Mouse (Mus musculus): ENCODE measurements around the gene Hist2h2ab. TPM values are rescaled to one million over a fixed set of nuclear protein-coding genes. Genes with fewer than 3 reads are reported as not detected.
A peak's percentile ranks its signal among the peaks of the same experiment; 100 is the strongest.
"Not testable (repeated sequence)": the region's sequence is repeated elsewhere in the genome, so short reads cannot be mapped to it uniquely, and the experiment has no call there.

The Hist2h2ab gene
- total RNA-seq, 2 experiments from 2014 or later, result 10.0 to 11.1 TPM

DNA sequence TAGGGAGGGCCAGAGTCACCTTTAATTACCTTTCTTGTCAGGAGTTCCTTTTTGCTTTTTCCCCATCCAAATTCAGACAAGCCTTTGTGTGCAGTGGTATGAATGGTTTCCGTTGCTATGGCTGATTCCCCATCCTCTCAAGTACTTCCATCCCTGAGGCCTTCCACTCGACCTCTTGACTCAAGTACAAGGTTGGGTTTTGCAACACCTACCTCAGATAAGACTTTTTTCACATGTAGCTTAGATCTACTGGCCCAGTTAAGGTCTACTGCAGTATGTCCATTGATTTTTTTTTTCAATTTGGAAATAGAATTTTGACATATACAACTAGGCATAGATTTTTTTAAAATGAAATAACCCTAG is 12.1 kb downstream of the Hist2h2ab start:
- intact Hi-C loops (cut with DNase I), result no loop called here

DNA sequence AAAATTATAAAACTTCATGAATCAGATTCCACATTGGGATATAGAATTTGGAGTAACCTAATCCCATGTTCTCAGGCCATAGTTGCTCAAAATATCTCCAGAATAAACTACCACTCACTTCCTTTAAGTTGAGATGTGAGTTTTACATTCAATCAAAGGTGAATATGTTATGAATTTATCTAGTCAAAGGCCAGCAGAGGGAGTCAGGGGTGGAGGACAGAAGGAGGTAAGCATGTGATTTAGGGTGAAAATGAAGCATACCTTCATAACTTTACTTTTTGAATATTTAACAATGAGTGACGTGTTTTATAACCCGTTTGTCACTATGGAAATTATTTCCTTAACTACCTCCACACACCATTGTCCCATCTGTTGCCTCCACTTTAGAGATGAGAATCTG is 15.2 kb downstream of the Hist2h2ab start:
- DNase-seq (ENCODE audit: low spot score in 2 of 2), result no peak
- intact Hi-C loops (cut with DNase I), result no loop called here

More for the DNA sequence above, 12.1 kb downstream of the Hist2h2ab start:
- DNase-seq (ENCODE audit: low spot score in 2 of 2), result no peak

DNA sequence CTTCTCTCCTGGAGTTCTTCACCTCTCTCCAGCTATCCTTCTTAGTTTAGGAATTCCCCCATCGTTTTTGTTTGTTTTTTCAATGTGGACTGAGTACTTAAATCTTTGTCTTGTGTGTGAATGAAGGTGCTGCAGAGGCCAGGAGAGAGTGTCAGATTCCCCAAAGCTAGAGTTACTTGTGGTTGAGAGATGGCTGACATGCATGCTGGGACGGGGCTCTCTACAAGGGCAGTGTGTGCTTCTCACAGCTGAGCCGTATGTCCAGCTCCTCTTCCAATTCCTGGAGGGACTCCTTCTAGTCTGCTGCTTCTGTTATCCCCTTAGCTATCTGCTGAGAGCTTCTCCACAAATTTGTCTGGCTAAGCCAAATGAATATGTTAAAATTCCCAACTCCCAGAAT is 16.2 kb downstream of the Hist2h2ab start:
- intact Hi-C loops (cut with DNase I), result no loop called here
- DNase-seq (ENCODE audit: low spot score in 2 of 2), result no peak

DNA sequence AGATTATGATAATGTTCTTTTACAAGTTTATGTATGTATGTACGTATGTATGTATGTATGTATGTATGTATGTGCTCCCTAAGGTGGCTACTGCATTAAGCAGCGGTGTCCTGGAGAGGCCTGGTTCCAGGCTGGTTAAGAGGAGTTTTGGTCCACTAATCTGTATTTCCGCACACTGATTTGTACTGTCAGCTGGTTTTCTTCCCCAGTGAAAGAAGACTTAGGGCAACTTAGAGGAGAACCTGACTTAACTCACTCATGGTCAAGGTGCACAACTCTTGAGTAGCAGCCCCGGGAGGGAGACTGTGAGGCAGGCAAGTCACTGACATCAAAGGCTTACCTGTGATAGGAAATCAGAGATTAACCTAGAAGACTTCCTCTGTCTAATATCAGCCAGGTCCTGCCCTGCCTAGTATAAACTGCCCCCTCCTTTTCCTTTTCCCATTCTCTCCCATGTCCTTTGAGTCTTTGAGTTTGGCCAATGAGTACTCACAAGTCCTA is 17.2 kb downstream of the Hist2h2ab start:
- intact Hi-C loops (cut with DNase I), result no loop called here
- DNase-seq (ENCODE audit: low spot score in 2 of 2), result no peak

DNA sequence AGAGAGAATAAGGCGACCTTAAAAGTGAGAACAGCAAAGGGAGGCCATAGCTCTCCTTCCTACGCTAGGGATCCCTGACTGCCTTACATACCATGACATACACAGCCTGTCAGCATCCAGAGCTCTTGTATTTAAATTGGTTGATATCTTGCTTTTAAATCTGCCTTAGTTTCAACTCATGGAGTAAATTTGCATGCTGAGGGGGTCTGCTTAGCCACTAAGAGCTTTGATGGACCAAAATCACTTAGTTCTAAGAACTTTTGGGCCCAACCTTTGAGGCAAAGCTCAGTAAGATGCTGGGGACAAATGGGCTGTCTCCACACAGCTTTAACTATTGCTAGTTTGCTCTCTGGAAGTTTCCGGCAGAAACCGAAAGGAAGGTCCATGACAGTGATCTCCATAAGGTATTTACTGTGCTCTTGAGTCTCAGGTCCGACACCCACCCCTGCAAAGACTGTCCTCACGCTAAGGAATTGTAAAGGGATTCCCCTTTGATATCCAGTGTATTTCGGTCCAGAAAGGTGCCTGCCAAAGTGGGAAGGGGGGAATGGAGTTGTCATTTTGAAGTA is 17.8 kb downstream of the Hist2h2ab start:
- DNase-seq (ENCODE audit: low spot score in 2 of 2), result no peak
- intact Hi-C loops (cut with DNase I), result no loop called here

DNA sequence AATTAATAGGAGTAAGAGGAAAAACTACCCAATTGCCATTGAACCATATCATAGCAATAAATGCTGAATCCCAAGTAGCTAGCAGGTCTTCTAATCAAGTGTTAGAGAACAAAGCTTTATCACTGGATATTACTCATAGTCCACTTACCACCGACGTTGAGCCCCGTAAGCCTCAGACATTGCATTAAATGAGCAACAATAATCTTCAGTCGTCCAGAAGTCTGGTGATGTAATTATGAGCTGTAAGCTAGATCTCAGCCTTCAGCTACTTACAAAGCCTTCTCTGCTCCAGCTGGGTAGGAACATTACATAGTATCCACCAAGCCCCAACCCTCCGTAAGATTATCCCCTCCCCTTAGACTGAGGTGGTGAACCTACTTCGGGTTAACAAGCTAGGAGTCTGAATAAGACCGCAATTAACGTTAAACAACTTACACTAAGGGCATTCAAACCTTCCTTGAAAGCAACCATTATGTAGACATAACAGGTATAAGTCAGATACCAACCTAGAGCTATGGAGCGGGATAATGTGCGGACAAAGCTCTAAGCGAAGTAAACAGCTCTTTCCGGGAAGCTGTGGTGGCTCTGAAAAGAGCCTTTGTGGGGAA is 18.3 kb downstream of the Hist2h2ab start:
- intact Hi-C loops (cut with DNase I), result no loop called here
- no peak for DNase-seq (ENCODE audit: low spot score in 2 of 2)

DNA sequence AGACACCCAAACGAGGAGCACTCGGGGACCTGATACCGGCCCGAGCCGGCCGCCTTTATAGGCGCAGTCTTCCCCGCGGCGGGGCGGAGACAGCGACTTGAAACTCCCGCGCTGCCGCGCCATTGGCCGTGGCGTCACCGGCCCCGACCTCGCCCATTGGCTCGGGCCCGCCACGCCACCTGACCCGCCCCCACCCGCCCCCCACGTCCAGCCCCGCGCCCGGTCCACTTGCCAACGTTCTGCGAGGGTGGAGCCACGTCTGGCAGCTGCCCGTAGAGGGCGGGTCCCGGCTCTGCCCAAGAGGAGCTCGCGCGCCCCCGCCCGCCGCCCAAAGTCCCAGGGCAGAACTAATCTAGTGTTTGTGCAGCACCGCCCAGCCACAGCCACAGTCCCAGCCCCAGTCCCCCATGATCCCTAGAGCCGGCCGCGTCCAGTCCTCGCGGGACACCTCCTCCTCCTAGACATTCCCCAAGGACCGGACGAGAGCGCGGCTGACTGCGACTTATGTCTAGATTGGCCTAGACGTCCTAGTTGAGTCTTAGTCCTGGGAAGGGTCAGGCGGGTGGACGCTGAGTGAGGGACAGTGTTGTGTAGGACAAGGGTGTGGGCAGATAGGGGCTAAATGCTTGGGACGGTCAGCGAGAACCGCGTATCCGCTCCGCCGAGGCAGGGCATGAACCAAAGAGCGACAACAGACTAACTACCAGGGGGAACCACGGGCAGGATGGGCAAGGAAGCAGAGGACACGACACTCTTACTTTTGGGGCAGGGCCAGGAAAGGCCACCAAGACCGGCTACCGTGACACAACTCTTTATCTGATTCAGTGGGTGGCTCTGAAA is 19.5 kb downstream of the Hist2h2ab start, which contains the start of gene Hist2h3c2:
TSS of gene Hist2h3c2 (minus strand) at position 174 of the 840 bp plus-strand sequence.
- DNase-seq (ENCODE audit: low spot score in 2 of 2), result peak; percentile 45 to 66
- intact Hi-C loops (cut with DNase I), result not testable (repeated sequence)

DNA sequence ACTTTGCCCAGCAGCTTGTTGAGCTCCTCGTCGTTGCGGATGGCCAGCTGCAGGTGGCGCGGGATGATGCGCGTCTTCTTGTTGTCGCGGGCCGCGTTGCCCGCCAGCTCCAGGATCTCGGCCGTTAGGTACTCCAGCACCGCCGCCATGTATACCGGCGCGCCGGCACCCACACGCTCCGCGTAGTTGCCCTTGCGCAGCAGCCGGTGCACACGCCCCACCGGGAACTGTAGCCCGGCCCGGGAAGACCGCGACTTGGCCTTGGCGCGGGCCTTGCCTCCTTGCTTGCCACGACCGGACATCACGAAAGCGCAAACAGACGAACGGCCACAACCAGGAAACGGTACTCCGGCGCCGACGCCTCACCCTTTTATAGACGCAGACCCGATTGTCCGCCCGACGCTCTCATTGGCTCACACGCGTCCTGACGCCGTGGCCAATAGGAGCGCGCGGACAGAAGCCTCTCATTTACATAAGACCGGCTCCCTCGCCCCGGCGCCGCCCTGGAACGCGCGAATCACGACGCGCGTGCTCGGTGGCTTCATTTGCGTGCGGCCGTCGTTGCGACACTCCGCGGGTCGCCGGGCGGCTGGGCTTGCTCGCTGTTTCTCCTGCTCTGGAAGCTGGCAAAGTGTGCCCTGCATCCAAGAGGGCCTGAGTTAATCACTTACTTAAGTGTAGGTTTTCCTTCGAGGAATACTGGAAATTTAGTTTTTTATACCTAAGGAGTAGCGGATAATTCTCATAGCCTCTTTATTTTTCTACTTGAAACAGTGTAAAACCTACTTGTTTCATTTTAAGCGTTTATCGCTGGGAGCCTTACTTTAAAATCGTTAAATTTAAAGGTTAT is 20.5 kb downstream of the Hist2h2ab start, which contains the start of gene Hist2h2aa2:
TSS of gene Hist2h2aa2 (minus strand) at position 328 of the 850 bp plus-strand sequence.
- DNase-seq (ENCODE audit: low spot score in 2 of 2), result peak; percentile 97 to 99
- intact Hi-C loops (cut with DNase I), result not testable (repeated sequence)

DNA sequence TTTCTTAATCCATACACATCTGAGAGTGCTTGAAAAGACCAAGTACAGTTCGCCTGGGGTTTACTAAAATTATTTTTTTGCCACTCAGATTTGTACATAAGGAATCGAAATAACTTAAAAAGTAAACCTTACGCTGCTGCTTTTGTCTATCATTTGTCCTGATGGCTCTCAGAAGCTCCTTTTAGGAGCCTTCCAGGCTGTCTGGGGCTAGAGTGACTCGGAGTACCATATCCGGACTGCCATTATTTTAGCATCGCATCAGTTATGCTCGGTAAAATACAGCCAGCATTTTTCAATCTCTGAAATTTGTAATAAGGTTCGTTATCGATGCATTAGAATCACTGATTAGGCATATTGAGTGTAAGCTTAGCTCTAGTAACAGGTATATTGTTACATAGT is 21.1 kb downstream of the Hist2h2ab start:
- no peak for DNase-seq (ENCODE audit: low spot score in 2 of 2)
- intact Hi-C loops (cut with DNase I), result no loop called here

DNA sequence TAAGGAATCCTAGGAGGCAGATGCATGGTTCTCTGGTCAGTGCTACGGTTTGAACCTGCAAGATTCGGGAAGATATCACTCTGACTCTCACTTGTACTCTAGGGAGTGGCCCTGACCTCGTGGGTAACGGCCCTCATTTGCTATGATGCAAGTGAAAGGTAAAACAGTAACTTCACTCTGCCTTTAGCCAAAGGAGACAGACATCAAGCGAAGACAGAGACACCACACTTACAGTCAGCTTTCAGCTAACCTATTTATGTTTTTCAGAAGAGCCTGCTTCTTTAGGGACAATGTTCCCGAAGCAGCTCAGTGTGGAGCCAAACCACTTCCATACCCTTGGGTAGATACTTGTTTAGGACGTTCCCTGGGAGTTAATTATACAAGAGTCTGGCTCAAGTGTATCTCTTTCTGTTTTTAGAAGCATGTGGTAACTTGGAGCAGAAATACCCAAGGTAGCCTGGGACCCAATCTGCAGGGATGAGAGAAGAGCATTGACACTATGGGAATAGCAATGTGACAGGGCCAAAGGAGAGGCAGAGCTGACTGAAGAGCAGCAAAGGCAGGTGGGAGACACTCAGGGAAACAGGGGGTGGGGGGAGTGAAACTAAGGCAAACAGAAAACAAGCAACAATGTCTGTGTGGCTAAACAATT is 24.4 kb downstream of the Hist2h2ab start:
- DNase-seq (ENCODE audit: low spot score in 2 of 2), result no peak
- intact Hi-C loops (cut with DNase I), result loop anchor here (2.0 kb wide), 1 partner anchor 23 kb away; the partner anchor contains the start of genes Hist2h2ac and Hist2h2be

DNA sequence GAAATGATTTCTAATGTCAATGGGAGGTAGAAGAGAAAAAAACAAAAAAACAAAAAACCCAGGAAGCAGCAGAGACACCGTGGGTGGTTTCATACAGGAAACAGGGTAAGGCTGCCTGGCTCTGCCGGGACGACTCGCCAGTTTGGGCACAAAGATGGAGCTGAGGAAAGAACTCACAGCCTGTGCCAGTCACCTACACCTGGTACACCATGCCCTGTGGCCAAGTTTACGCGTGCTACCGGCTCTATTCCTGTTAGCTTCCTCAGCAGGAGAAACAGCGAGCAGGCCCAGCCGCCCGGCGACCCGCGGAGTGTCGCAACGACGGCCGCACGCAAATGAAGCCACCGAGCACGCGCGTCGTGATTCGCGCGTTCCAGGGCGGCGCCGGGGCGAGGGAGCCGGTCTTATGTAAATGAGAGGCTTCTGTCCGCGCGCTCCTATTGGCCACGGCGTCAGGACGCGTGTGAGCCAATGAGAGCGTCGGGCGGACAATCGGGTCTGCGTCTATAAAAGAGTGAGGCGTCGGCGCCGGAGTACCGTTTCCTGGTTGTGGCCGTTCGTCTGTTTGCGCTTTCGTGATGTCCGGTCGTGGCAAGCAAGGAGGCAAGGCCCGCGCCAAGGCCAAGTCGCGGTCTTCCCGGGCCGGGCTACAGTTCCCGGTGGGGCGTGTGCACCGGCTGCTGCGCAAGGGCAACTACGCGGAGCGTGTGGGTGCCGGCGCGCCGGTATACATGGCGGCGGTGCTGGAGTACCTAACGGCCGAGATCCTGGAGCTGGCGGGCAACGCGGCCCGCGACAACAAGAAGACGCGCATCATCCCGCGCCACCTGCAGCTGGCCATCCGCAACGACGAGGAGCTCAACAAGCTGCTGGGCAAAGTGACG is 25.6 kb downstream of the Hist2h2ab start, which contains the start of gene Hist2h2aa1:
TSS of gene Hist2h2aa1 (plus strand) at position 495 of the 884 bp plus-strand sequence.
- peak; percentile 89 for DNase-seq (ENCODE audit: low spot score in 2 of 2)
- intact Hi-C loops (cut with DNase I), result loop anchor here (2.0 kb wide), 1 partner anchor 24 kb away; the partner anchor contains the start of genes Hist2h2ac and Hist2h2be

DNA sequence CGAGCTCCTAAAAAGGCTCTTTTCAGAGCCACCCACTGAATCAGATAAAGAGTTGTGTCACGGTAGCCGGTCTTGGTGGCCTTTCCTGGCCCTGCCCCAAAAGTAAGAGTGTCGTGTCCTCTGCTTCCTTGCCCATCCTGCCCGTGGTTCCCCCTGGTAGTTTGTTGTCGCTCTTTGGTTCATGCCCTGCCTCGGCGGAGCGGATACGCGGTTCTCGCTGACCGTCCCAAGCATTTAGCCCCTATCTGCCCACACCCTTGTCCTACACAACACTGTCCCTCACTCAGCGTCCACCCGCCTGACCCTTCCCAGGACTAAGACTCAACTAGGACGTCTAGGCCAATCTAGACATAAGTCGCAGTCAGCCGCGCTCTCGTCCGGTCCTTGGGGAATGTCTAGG is 26.4 kb downstream of the Hist2h2ab start:
- intact Hi-C loops (cut with DNase I); DNase-seq (ENCODE audit: low spot score in 2 of 2): not testable (repeated sequence)

DNA sequence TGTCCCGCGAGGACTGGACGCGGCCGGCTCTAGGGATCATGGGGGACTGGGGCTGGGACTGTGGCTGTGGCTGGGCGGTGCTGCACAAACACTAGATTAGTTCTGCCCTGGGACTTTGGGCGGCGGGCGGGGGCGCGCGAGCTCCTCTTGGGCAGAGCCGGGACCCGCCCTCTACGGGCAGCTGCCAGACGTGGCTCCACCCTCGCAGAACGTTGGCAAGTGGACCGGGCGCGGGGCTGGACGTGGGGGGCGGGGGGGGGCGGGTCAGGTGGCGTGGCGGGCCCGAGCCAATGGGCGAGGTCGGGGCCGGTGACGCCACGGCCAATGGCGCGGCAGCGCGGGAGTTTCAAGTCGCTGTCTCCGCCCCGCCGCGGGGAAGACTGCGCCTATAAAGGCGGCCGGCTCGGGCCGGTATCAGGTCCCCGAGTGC is 26.8 kb downstream of the Hist2h2ab start, which contains the start of gene Hist2h3c1:
TSS of gene Hist2h3c1 (plus strand) at position 259 of the 430 bp plus-strand sequence.
- DNase-seq (ENCODE audit: low spot score in 2 of 2); intact Hi-C loops (cut with DNase I): not testable (repeated sequence)

DNA sequence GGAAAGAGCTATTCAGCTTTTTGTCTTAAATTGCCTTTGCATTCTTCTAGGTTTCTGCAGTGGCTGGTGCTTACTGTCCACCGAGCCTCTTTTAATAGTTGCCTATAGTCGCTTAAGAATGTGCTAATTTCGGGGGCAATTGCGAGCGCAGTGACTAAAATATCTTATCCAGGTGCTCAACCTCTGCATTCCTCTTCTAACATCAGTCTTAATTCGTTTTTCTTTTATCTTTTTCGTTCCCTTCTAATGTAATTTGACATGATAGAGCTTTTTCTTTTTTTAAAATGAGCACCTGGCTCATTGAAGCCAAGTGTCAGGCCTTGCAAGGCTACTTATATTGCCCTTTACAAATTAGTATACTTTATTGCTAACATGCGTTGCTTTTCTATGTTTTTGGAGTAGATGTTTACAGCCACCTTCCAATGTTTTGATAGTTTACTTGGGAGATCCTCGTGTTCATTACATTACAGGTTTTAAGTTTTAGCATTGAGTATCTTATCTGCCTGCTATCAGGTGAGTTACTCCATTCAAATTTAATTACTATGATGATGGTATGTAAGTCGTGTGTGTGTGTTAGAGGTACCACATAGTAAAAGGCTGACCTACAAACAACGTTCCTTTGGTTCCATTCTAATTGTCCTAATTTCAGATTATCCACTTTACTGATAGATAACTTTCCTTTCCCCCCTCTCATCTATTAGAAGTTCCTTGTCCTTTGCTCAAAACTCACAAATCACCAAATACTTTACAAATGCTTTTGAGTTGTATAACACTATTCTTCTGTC is 27.9 kb downstream of the Hist2h2ab start:
- intact Hi-C loops (cut with DNase I), result no loop called here
- no peak for DNase-seq (ENCODE audit: low spot score in 2 of 2)

DNA sequence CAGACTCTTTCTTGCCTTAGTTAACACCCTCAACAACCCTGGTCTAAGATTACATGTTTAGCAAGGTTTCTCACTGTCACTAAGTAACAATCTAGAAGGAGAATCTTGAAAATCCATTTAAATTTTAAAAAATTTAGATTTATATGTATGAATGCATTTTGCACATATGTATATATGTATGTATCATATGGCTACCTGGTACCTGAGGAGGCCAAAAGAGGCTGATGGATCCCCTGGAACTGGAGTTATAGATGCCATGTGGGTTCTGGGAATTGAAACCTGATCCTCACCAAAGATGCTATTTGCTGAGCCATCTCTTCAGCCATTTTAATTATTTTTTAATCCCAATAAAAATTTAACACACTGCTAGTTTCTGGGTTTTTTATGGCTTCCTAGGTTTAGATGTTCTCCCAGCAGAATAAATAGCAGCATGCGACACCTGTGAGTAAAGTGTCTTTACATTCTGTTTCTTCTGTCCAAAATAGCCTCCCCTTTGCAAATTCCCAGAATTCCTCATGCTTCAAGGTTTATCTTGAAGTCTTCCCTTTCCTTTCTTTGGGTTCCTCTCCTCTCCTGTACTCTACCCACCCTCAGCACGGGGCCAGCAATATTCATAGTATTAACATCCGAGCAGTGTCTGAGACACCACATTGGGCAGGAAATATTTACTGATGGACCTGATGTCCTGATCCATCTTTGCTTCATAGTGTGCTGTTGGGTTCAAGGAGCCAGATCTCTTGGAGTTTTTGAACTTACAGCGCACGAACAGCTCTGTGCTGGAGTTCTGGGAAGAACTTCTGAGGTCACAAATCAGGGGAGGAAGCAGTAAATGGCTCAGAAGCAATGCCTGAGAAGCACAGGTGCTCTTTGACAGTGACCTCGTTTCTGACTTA is 28.7 kb downstream of the Hist2h2ab start:
- no peak for DNase-seq (ENCODE audit: low spot score in 2 of 2)
- intact Hi-C loops (cut with DNase I), result no loop called here

DNA sequence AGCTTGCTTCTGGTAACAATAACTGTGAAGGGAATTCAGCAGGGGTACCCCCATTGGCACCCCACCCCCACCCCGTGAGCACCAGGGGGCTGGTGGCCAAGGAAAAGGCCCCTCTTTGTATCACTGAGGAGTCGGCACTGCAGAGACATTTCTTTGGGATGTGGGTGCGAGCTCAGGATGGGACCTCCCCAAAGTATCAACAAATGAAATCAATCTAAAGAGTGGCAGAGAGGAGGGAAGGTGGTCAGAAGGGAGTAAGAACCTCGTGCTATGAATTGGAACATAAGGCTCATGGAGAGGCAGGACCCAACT is 29.3 kb downstream of the Hist2h2ab start:
- DNase-seq (ENCODE audit: low spot score in 2 of 2), result no peak

More for the DNA sequence above, 29.3 kb downstream of the Hist2h2ab start:
- intact Hi-C loops (cut with DNase I), result no loop called here
